Mouse (Mus musculus) left cerebral cortex, adult 11 months (tissue): Measurements from ENCODE around the gene Gm33543.

Source experiments
- DNase-seq: peaks from one replicate; pipeline ENCODE4 v3.0.0; 2022; ENCODE audit warnings: low spot score

The Gm33543 gene

GRCm38 (mm10) chr10:95836530-95837264, 6.0 kb downstream of the Gm33543 start:
- DNase-seq = no peak

GRCm38 (mm10) chr10:95830891-95831290, 11.8 kb downstream of the Gm33543 start:
- no peak for DNase-seq

GRCm38 (mm10) chr10:95829471-95829870, 13.3 kb downstream of the Gm33543 start:
- DNase-seq = no peak

- DNase-seq = no peak
Measured at GRCm38 (mm10) chr10:95828374-95828773, 14.4 kb downstream of the Gm33543 start.

GRCm38 (mm10) chr10:95825651-95826050, 17.1 kb downstream of the Gm33543 start:
- no peak for DNase-seq

- DNase-seq = no peak
Measured at GRCm38 (mm10) chr10:95818506-95818905, 24.2 kb downstream of the Gm33543 start.

GRCm38 (mm10) chr10:95817419-95818161, 25.1 kb downstream of the Gm33543 start:
- DNase-seq = no peak

- no peak for DNase-seq
Measured at GRCm38 (mm10) chr10:95814351-95814750, 28.4 kb downstream of the Gm33543 start.

GRCm38 (mm10) chr10:95811869-95812268, 30.9 kb downstream of the Gm33543 start:
- no peak for DNase-seq

- no peak for DNase-seq
Measured at GRCm38 (mm10) chr10:95801443-95801811, 41.3 kb downstream of the Gm33543 start.

- no peak for DNase-seq
Measured at GRCm38 (mm10) chr10:95800693-95801442, 41.9 kb downstream of the Gm33543 start.

GRCm38 (mm10) chr10:95797645-95798395, 44.9 kb downstream of the Gm33543 start:
- no peak for DNase-seq

GRCm38 (mm10) chr10:95795500-95795899, 47.2 kb downstream of the Gm33543 start:
- DNase-seq = no peak

- DNase-seq = no peak
Measured at GRCm38 (mm10) chr10:95794706-95795105, 48.0 kb downstream of the Gm33543 start.

GRCm38 (mm10) chr10:95791427-95791804, 51.3 kb downstream of the Gm33543 start:
- DNase-seq = no peak

- DNase-seq = no peak
Measured at GRCm38 (mm10) chr10:95790771-95791426, 51.8 kb downstream of the Gm33543 start.

- DNase-seq = peak; percentile 26
Measured at GRCm38 (mm10) chr10:95787176-95787575, 55.6 kb downstream of the Gm33543 start.

GRCm38 (mm10) chr10:95784837-95785236, 57.9 kb downstream of the Gm33543 start:
- no peak for DNase-seq

GRCm38 (mm10) chr10:95780881-95781600, 61.7 kb downstream of the Gm33543 start:
- no peak for DNase-seq

- DNase-seq = no peak
Measured at GRCm38 (mm10) chr10:95779801-95780385, 62.8 kb downstream of the Gm33543 start.
